Mouse (Mus musculus) heart, embryonic 13.5 days (tissue): ENCODE measurements around the gene Cadps. TPM values are rescaled to one million over a fixed set of nuclear protein-coding genes. Genes with fewer than 3 reads are reported as not detected.
A peak's percentile ranks its signal among the peaks of the same experiment; 100 is the strongest.

Experiments used
- ATAC-seq: fragments of 200-750 bp; cut with Nextera tagmentation; 2 replicates; pipeline ENCODE4 v1.8.0; 2017; ENCODE audit warnings: moderate TSS enrichment; ENCODE audit not compliant: insufficient number of reproducible peaks, low FRiP score, low TSS enrichment; ENCODE audit errors: extremely low read depth
- H3K27ac ChIP-seq: fragments of 300-500 bp; sonication (generic); replicated peaks from 2 replicates; pipeline ENCODE4 v1.5.1; 2015; ENCODE audit warnings: moderate library complexity, mild to moderate bottlenecking, inconsistent platforms
- H3K27me3 ChIP-seq: fragments of 300-500 bp; sonication (generic); replicated peaks from 2 replicates; pipeline ENCODE4 v1.6.1; 2015; ENCODE audit warnings: mild to moderate bottlenecking, inconsistent platforms
- H3K36me3 ChIP-seq: fragments of 300-500 bp; sonication (generic); 2 replicates; pipeline ENCODE4 v1.6.1; 2015; ENCODE audit warnings: mild to moderate bottlenecking, inconsistent platforms
- H3K4me1 ChIP-seq: fragments of 300-500 bp; sonication (generic); 2 replicates; pipeline ENCODE4 v1.6.1; 2015; ENCODE audit warnings: inconsistent platforms
- H3K4me2 ChIP-seq: fragments of 300-500 bp; sonication (generic); 2 replicates; pipeline ENCODE4 v1.6.1; 2015; ENCODE audit warnings: inconsistent platforms, mild to moderate bottlenecking, moderate library complexity
- H3K4me3 ChIP-seq: fragments of 300-500 bp; sonication (generic); 2 replicates; pipeline ENCODE4 v1.5.1; 2015; ENCODE audit warnings: moderate library complexity, mild to moderate bottlenecking, inconsistent platforms
- H3K9ac ChIP-seq: fragments of 300-500 bp; sonication (generic); 2 replicates; pipeline ENCODE4 v1.6.1; 2015; ENCODE audit warnings: inconsistent platforms, mild to moderate bottlenecking, moderate library complexity
- H3K9me3 ChIP-seq: fragments of 300-500 bp; sonication (generic); 2 replicates; pipeline ENCODE4 v1.6.1; 2016; ENCODE audit warnings: inconsistent platforms
- WGBS: fragments of 180-500 bp; shearing (Covaris S2); methylation state at CpG from one replicate; pipeline ENCODE4 v1.1.7; 2015; ENCODE audit warnings: mixed read lengths; 5-methylcytosine and 5-hydroxymethylcytosine counted together
- polyA plus RNA-seq: library from polyadenylated mRNA; unstranded; fragments of >200 nt; fragmentation: Nextera tagmentation; extraction: Ambion mirVana; gene quantifications from 2 replicates; pipeline ENCODE4 v1.2.1, GENCODE M21; 2015

Gene Cadps
- polyA plus RNA-seq, 1 experiment from 2014 or later = 0.51 TPM

DNA sequence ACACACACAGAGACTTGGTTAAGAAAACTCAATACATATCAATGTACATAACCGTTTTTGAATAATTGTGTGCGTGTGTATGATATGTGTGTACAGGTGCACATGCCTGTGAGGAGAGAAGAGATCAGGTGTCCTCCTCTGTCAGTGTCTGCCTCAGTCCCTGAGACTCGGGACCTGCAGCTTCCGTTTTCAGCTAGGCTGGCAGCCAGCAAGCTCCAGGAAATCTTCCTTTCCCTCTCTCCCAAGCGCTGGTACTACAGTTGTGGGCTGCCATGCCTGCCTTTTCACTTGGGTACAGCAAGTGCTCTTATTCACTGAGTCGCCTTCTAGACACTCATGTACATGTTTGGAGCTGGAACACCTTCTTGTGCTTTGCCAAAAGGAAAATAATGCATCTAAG lies 435.7 kb downstream of the Cadps start:
- Histone ChIP-seq H3K9me3 (no peaks in the 10 kb centered on the region), H3K27ac (no peak overlapping the region), H3K27me3 (0 out of 2 replicates have a peak, but pooled peaks cover 6% of the 10 kb centered on the region), H3K4me1 (peaks cover 6% of the 10 kb centered on the region; the same call in 1 of the 2 replicates), H3K36me3 (no peaks in the 10 kb centered on the region), H3K4me3 (no peak overlapping the region), H3K4me2 (no peak overlapping the region), H3K9ac (no peak overlapping the region)
- no peak for ATAC-seq
- 64% methylated on average over 6 of the region's 6 CpGs for WGBS

DNA sequence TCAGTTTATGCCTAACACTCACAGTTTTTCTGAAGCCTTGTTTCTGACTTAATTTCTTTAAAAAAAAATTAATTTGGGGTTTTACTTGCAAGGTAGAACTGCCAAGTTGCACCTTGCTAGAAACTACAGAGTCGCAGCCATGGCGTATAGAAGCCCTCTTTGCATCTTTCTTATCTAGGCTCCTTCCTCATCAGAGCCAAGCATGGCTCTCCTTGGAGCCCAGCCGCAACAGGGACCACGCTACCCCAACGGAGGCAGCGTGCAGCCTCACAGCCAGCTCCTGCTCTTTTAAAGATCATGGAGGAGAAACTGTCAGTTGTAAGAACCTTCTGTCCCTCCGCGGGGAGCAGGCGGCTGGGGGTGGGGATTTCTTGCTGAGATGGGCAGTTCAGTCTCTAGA lies 445.0 kb downstream of the Cadps start:
- Histone ChIP-seq H3K9ac (no peak overlapping the region), H3K27ac (no peak overlapping the region), H3K27me3 (peaks cover 18% of the 10 kb centered on the region), H3K9me3 (no peaks in the 10 kb centered on the region), H3K4me2 (no peak overlapping the region; the same call in 1 of the 2 replicates), H3K4me1 (peaks cover 6% of the 10 kb centered on the region; the same call in 1 of the 2 replicates), H3K4me3 (no peak overlapping the region), H3K36me3 (no peaks in the 10 kb centered on the region)
- no peak for ATAC-seq
- 14% methylated on average over 9 of the region's 9 CpGs for WGBS

DNA sequence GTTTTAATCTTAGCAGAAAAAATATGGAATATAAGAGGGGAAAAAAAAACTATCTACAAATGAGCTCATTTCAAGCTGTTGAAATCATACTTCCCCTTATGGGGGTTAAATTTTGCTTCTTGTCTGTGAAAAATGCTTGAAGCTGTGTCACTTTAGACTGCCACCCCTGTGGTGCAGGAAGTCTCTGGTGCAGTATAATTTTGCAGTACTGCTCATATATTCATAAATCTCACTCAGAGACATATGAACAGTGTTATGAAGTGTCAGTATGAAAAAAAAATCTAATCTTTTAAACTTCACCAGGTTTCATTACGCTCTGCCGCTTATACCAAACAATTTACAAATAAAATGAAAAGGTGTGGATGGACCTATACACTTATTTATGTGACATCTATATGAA lies 445.6 kb downstream of the Cadps start:
- H3K4me3 ChIP-seq = no peak overlapping the region
- H3K4me2 ChIP-seq = no peak overlapping the region
- H3K9ac ChIP-seq = no peak overlapping the region
- no peak for ATAC-seq
- H3K4me1 ChIP-seq = peaks cover 6% of the 10 kb centered on the region; the same call in 1 of the 2 replicates
- no peaks in the 10 kb centered on the region for H3K9me3 ChIP-seq
- peaks cover 18% of the 10 kb centered on the region for H3K27me3 ChIP-seq
- no peaks in the 10 kb centered on the region for H3K36me3 ChIP-seq
- no peak overlapping the region for H3K27ac ChIP-seq
- WGBS = 90% methylated on average over 2 of the region's 2 CpGs

DNA sequence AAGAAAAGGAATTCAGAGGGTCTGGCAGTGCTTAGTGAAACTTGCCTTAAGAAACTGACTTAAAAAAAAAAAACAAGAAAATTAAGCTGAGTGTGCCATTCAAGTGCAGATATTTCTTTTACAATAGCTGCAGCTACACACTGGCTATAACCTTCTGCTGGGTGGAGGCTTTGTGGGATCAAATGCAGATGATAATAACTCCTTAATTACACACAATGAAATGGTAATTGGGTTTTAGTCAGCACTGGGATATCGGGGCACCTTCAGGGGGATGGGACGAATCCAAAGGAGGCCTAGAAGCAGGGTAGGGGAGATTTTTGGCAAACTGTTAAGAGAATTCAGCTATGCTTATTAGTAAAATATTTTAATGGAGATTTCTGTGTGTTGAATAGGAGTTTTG lies 447.4 kb downstream of the Cadps start:
- H3K4me3 ChIP-seq = no peak overlapping the region
- H3K9me3 ChIP-seq = no peaks in the 10 kb centered on the region
- H3K36me3 ChIP-seq = no peaks in the 10 kb centered on the region
- H3K4me1 ChIP-seq = peaks cover 6% of the 10 kb centered on the region; the same call in 1 of the 2 replicates
- no peak overlapping the region for H3K4me2 ChIP-seq
- H3K27ac ChIP-seq = no peak overlapping the region
- ATAC-seq = no peak
- peaks cover 18% of the 10 kb centered on the region for H3K27me3 ChIP-seq
- no peak overlapping the region for H3K9ac ChIP-seq
- 80% methylated on average over 2 of the region's 2 CpGs for WGBS

DNA sequence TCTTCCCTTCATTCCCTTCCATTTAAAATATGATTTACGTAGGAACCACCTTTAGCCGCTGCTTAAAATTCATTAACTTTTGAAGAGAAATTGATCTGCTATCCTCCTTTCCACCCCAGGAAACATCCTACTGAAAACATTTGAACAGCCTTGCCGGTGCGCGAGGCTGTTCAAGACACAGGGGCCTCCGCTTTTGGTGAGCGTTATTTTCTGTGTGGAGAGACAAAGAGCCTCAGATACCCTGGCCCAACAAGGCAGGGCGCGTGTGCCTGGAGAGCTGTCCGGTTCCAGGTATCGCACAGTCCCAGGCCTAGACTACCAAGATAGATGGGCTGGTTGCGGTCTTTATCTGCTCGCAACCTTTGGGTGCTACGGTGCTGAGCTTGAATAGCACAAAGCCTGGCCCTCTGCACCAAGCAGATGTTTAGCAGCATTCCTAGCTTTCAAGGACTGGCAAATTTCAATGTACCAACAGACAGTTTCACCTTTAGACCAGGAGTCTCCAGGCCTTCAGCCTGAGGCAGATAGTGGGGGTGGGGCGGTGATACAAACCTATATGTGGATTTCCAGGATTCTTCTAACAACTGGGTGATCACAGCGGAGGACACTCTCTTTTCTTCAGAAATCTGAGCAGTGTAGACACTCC lies 472.5 kb downstream of the Cadps start:
- H3K4me1 ChIP-seq = peaks cover 16% of the 10 kb centered on the region
- no peak overlapping the region for H3K4me2 ChIP-seq
- no peak for ATAC-seq
- H3K9me3 ChIP-seq = no peaks in the 10 kb centered on the region
- WGBS = 7% methylated on average over 16 of the region's 16 CpGs
- H3K4me3 ChIP-seq = no peak overlapping the region
- no peak overlapping the region for H3K27ac ChIP-seq
- peaks cover 96% of the 10 kb centered on the region for H3K27me3 ChIP-seq
- no peaks in the 10 kb centered on the region for H3K36me3 ChIP-seq
- H3K9ac ChIP-seq = no peak overlapping the region

DNA sequence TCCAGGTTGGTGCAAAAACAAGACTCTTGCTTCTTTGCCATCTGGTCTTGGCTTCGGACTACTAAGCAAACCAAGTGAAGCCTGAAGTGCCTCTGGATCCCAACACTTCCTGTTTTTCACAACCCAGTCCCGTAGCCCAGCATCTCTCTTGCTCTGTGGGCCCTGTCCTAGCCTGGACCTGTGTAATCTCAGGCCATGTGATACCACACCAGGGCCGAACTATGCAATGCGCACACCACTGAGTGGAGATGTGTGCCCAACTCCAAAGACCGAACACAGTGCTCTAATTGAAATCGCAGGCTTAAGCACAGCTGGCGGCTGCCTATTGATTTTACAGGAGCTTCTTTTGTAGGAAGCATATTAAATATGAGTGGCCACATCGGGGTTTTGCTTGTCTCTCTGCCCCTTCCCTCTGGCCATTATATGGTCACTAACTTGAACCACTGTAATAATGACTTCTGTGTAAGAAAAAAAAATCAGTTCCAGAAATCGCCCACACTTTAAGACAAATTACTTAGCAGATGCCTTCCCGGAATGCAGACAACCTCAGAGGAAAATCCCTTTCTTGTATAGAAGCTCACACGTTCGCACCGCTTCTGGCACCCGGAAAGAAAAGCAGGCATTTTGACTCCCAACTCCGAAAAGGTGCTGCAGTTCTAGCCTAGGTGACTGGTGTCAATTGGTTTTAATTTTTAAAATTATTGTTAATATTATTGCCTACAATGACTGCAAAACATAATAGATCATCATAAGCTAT lies 473.4 kb downstream of the Cadps start:
- peaks cover 99% of the 10 kb centered on the region for H3K27me3 ChIP-seq
- H3K36me3 ChIP-seq = no peaks in the 10 kb centered on the region
- ATAC-seq = 0 out of 2 replicates have a peak, but pooled peaks have one; percentile 50
- H3K4me3 ChIP-seq = no peak overlapping the region
- no peaks in the 10 kb centered on the region for H3K9me3 ChIP-seq
- peaks cover 25% of the 10 kb centered on the region for H3K4me1 ChIP-seq
- WGBS = 10% methylated on average over 15 of the region's 15 CpGs
- H3K4me2 ChIP-seq = no peak overlapping the region
- H3K27ac ChIP-seq = no peak overlapping the region
- no peak overlapping the region for H3K9ac ChIP-seq

DNA sequence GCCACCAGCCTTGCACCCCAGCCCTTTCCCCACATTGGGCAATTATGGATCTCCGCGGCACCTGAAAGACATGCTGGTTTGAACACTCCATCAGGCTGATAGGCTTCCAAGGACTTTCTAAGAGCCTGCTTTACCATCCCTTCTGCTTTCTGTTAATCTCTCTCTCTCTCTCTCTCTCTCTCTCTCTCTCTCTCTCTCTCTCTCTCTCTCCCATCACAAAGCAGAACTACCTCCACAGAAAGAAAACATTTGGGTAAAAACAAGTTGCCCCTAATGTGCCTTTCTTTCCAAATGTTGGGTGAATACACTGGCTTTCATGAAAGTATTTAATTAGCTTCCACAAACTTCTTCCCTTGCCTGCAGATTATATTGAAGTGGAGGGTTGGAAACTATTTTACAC lies 474.8 kb downstream of the Cadps start, which contains the start of gene Fezf2:
Gene Fezf2 (minus strand): TSS at position 101 of the 400 bp plus-strand sequence.
- no peak within 1 kb of the TSS for H3K9ac ChIP-seq
- H3K4me3 ChIP-seq = 0 out of 2 replicates have a peak within 1 kb of the TSS, but pooled peaks have one; percentile 46
- peaks cover 99% of the 10 kb centered on the region for H3K27me3 ChIP-seq
- peaks cover 27% of the 10 kb centered on the region for H3K4me1 ChIP-seq
- peak within 1 kb of the TSS; percentile 65; the same call in 1 of the 2 replicates for H3K4me2 ChIP-seq
- ATAC-seq = no peak
- 0% methylated on average over 2 of the region's 2 CpGs for WGBS
- no peak within 1 kb of the TSS for H3K27ac ChIP-seq
- no peaks in the 10 kb centered on the region for H3K36me3 ChIP-seq
- no peaks in the 10 kb centered on the region for H3K9me3 ChIP-seq

DNA sequence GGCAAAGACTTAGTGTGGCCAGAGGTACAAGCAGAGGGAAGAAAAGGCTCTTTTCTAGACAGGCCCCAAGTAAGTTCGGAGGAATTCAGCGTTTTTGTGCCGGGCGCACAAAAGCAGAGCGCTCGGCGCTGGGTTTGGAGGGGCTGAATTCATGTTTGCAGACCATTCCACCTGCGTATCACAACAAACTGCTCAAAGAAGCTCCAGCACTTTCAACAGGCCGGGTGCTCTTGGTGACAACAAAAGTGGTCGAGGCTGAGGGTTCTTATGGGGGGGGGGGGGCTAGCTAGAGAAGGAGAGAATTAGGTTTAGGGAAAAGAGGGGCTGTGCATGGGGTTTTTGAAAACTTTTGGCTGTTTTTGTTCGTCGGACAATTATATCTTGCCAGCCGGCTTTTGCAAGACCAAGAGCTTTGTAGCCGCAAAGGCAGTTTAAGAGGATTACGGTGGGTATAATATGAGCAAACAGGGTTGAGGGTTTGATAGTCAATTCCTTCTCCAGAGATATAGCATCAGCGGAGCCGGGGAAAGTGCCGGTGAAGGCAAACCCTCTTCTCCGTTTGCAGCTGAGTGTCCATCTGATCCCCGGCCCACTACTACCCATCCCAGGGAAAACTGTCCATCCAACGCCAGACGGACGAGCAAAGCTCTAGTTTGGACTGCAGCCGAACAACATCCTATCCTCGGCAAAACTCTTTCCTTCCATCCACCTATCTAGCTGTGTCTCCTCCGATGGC lies 475.8 kb downstream of the Cadps start:
- WGBS = 3% methylated on average over 26 of the region's 26 CpGs
- Histone ChIP-seq H3K4me3 (peak overlapping the region; percentile 46), H3K4me1 (peaks cover 27% of the 10 kb centered on the region), H3K9ac (no peak overlapping the region), H3K4me2 (peak overlapping the region; percentile 65), H3K9me3 (no peaks in the 10 kb centered on the region), H3K27me3 (peaks cover 100% of the 10 kb centered on the region), H3K36me3 (no peaks in the 10 kb centered on the region), H3K27ac (no peak overlapping the region)
- no peak for ATAC-seq

DNA sequence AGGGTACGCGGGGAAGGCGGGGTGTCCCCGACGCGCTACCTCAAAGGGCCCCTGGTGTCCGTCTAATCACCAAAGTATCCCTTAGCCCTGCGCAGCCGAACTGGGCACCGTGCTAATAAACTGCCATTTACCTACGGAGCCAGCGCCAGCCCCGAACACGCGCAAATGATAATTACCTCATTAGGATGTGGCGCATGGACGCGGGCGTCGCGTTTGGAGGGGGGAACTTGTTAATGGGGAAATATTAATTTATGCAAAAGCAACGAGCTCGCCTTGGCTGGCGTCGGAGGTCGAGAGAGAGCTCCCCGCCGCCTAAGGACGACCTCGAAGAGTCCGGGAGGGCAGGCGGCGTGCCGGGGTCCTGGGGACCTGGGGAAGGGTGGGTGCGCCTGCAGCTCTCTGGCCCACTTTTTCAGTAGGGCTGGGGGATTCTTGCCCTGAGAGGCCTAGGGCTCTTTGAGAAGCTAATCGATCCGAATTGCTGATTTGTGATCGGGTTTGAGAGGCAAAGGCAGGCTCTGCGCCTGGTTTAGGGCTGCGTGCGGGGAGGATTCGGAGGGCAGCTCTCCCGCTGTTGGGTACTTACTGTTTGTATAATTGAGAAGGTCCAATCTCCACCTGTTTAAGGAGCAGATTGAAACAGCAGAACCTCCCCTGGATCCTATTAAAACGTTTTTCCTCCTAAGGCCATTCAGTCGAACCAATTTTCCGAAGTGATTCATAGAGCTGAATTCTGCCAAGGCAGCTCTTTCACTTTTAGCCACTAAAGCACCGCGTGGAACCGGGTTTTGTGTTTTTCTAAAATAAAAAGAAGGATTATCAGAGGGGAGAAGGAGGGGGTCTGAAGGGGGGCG lies 476.6 kb downstream of the Cadps start:
- no peaks in the 10 kb centered on the region for H3K36me3 ChIP-seq
- peak overlapping the region; percentile 46 for H3K4me3 ChIP-seq
- peaks cover 100% of the 10 kb centered on the region for H3K27me3 ChIP-seq
- H3K9ac ChIP-seq = 0 out of 2 replicates have a peak overlapping the region, but pooled peaks have one; percentile 2
- no peaks in the 10 kb centered on the region for H3K9me3 ChIP-seq
- WGBS = under 1% methylated on average over 50 of the region's 50 CpGs
- H3K4me2 ChIP-seq = peak overlapping the region; percentile 65
- H3K27ac ChIP-seq = no peak overlapping the region
- peaks cover 30% of the 10 kb centered on the region for H3K4me1 ChIP-seq
- no peak for ATAC-seq

DNA sequence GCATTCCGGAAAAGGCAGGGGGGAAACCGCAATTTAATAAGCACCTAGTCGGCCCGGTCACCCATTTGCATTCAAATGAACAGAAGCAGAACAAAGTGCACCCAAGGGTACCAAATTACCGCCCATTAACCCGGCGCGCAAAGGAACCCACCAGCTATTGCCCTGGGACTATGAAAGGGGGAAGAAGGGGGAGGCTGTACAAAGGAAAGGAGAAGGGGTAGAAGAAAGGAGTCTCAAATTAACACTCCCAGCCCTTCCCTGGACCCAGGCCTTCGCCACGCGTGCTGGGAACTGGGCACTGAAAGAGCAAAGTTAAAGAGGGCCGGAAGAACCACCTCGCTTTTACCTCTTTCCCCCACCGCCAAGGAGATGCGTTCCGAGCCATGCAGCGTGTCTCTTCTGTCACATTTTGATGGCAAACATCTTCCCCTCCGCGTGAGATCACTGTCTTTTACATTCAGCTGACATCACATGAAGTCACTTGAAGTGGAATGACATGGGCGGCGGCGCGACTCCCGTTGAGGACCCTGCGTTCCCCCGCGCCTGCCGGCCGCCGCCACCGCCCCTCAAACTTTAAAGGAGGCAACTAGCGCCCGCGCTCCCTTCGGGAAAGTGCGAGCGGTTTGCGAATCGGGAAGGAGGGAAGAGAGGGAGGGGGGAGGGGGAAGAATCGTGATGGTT lies 477.5 kb downstream of the Cadps start:
- no peaks in the 10 kb centered on the region for H3K9me3 ChIP-seq
- no peak overlapping the region for H3K27ac ChIP-seq
- H3K27me3 ChIP-seq = peaks cover 100% of the 10 kb centered on the region
- peak overlapping the region; percentile 46 for H3K4me3 ChIP-seq
- H3K9ac ChIP-seq = no peak overlapping the region
- no peaks in the 10 kb centered on the region for H3K36me3 ChIP-seq
- H3K4me2 ChIP-seq = peak overlapping the region; percentile 65
- no peak for ATAC-seq
- peaks cover 36% of the 10 kb centered on the region for H3K4me1 ChIP-seq
- WGBS = under 1% methylated on average over 40 of the region's 40 CpGs
